Mouse (Mus musculus) left cerebral cortex, postnatal 25 days (tissue): ENCODE data around the gene Plcl1. TPM values are rescaled to one million over a fixed set of nuclear protein-coding genes. Genes with fewer than 3 reads are reported as not detected.

ENCODE experiments used
- DNase-seq, 2 experiments: peaks; one replicate each; pipeline ENCODE4 v3.0.0; 2022; ENCODE audit warnings: low spot score in 2 of 2, mixed read lengths in 1 of 2
- intact Hi-C: fragments of 180-260 bp; cut with DNase I; formaldehyde crosslinking; loops from one replicate; pipeline ENCODE4 v1.15.1; 2025
- total RNA-seq, 2 experiments: library from RNA; stranded (reverse); gene quantifications; 2 replicates each; pipeline ENCODE4 v1.2.3; 2021

The Plcl1 gene
- total RNA-seq, 2 experiments from 2014 or later: 23.1 to 25.4 TPM

DNA sequence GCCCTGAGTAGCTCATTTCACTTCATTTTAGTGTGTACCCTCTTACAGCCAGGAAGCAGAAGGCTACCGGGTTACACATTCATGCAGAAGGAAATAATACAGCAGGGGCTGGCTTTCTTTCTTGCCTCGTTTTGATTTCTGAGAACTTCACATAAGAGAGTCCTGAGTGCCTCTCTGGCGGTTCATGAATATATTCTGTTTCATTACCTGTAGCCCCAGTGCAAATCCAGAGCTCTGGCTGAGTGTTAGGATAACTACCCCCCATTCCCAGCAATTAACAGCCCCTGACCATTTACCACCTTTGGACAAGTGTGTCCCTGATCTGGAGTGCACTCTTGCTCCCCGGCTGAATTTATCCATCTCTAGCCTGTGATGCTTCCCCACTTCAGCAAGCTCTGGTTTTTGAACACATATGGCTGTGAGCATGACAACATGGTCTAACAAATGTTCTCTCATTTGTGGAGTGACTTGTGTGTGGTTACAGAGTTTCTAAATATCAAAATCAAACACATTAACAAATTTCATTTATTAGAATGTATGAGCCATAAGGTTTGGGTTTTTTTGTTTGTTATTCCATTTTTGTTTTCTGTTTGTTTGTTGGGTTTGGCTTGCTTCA lies 263.0 kb downstream of the Plcl1 start:
- DNase-seq: no peak
- intact Hi-C loops: loop anchor here (5.0 kb wide), 2 partner anchors 64 to 261 kb away; partner anchors contain the start of gene Plcl1

- intact Hi-C loops: no loop called here
- no peak for DNase-seq
Measured at GRCm38 (mm10) chr1:55682676-55683075, 277.0 kb downstream of the Plcl1 start.

GRCm38 (mm10) chr1:55686261-55686660 lies 280.5 kb downstream of the Plcl1 start:
- DNase-seq: no peak
- intact Hi-C loops: no loop called here

DNA sequence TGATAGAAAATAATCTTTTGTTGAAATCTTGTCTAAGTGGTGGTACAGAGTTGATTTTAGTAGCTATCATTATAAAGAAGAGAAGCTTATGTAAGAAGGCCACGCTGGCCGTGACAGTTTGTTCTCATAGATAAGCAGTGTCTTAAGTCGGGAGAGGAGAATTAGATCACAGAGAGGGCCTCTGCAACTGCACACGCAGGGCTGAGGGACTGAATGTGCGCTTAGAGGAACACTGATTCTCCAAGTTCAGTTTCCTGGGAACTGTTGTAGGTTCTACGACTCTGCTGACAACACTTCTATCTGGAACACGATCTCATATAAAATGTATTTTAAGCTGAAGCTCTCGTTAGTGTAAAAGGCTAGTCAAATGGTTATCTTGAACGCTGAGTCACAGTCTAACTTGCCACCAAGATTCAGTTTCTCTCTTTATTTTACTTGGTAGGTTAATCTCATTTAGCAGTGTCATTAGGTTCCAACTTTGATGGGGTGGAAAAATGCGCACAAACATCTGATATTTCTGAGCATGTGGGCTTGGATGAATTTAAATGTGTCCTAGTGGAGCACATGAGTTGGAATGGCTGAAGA lies 288.0 kb downstream of the Plcl1 start:
- intact Hi-C loops: no loop called here

GRCm38 (mm10) chr1:55696206-55696605 lies 290.5 kb downstream of the Plcl1 start:
- intact Hi-C loops: no loop called here
- no peak for DNase-seq

More for the DNA sequence above, 288.0 kb downstream of the Plcl1 start:
- peak in 1 of 2 experiments; percentile 17 for DNase-seq

DNA sequence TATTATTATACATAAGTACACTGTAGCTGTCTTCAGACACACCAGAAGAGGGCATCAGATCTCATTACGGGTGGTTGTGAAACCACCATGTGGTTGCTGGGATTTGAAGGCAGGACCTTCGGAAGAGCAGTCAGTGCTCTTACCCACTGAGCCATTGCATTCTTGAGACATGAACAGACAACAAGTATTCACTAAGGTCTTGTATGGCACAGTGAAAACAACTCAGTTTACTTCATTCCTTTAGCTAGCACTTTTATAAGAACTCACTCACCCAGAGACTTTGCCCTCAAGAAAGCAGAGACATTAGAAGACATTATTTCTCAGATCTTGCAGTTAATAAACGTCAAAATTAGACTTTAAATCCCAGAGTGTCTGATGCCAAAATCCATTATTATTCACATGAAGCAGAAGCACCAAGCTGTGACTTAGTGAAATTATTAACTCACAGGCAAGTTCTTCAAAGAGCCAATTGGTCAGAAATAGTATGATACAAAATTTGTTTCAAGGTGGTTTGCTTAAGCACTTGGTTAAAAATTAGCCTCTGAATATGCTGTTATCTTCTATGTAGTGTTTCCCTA lies 293.8 kb downstream of the Plcl1 start:
- DNase-seq: no peak
- intact Hi-C loops: no loop called here

DNA sequence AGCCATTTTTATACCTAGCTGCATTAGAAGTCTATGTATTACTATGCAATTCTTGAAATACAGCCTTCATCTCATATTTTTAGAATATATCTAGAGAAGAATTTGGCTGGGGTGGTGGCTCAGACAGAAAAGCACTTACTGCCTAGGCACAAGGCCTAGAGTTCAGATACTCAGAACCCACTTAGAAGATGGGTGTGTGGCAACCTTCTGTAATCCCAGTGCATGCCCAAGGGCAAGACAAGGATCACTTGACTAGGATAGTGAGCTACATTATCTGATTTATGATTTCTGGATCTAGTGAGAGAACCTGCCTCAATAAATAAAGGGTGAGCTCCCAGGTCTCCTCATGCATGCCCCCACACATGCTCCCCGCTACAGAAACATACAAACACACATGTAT lies 294.3 kb downstream of the Plcl1 start:
- no peak for DNase-seq
- intact Hi-C loops: no loop called here

DNA sequence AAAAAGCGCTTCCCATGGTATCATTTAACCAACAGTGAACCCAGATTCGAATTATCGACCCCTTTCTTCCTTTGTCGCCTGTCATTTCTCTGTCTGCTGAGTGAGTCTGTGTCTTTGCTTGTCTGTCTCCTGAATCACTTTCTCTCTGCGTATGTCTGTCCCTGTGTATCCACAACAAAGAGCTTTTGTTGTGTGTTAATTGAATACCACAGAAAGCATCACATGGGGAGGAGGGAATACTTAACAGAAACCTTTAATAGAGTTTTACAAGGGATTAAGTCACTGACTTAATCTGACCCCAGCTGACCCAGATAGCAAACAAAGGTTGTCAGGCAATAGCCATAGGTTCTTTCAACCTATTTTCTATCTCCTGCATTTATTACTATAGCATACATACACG lies 295.0 kb downstream of the Plcl1 start:
- intact Hi-C loops: no loop called here
- no peak for DNase-seq

- intact Hi-C loops: no loop called here
- DNase-seq: no peak
Measured at GRCm38 (mm10) chr1:55701601-55702000, 295.9 kb downstream of the Plcl1 start.

DNA sequence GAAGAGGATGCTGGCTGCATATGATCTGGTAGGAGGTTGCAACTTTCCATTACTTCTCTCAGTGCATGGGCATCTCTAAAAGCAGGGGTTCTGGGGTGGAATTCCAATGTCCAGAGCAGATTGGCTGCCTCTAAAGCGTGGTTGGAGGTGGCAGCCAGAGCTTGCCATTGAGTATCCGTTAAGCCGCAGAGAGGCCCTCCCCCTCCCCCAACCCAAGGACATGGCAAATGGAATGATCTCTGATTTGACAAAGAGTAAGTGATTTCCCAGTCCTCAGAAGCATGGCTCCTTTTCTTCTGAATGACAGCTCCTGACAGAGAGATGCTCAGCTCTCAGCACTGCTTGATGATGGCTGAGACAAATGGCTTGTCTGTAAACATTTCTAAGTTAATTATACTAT lies 296.4 kb downstream of the Plcl1 start:
- DNase-seq: no peak
- intact Hi-C loops: no loop called here

DNA sequence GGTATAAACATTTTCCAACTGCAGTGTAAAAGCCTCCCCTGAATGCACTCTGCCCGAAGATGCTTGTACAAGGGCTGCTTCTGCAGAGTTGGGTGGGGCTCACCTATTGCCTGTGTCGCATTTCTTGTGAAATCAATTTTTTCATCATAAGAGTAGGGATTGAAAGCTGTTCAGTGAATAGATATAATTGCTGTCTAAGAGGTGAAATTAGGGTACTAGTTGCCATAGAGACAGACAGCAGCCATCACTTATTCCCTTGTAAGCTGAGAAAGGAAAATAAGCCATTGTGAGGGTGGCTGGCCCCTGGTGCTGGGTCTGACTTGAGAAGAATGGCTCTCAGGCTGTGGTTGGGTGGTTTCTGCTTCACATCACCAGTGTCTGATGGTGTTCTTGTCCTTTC lies 299.0 kb downstream of the Plcl1 start:
- DNase-seq: no peak
- intact Hi-C loops: no loop called here

DNA sequence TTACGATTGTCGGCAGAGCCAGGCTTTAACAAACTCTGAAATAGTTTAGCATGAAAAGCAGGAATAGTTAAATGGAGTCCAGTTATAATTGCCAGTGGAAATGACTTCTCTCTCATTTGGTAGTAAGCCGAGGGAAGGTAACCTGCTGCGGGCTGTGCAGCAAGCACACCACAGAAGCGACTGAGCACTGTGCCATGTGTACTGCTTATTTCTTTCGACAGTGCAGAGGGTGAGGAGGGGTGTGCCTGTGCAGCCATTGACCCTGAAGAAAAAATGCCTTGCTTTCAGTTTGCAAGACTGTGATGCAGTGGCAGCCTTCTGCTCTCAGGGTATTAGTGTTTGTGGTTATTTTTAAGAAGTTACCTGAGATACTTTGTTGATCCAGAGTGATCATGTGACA lies 299.5 kb downstream of the Plcl1 start:
- no peak for DNase-seq
- intact Hi-C loops: no loop called here

- intact Hi-C loops: no loop called here
- DNase-seq: no peak
Measured at GRCm38 (mm10) chr1:55705756-55706155, 300.0 kb downstream of the Plcl1 start.

DNA sequence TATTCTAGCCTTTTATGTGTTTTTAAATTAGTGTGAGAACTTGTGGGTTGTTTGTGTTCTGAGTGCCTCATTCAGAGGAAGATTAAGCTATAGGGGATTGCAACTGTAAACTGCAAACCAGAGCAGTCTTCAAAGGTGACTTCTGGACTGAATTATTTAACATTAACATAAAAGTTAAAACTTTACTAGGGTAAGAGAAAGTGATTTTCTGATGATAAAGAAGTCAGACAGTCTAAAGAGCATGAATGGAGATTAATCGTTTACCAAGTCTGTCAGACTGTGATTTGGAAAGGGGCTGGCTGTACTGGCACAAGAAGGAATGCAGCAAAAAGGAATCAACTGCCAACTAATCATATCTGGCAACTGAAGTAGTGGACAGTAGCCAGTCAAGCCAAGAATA lies 301.2 kb downstream of the Plcl1 start:
- DNase-seq: no peak
- intact Hi-C loops: no loop called here

GRCm38 (mm10) chr1:55717283-55717803 lies 311.6 kb downstream of the Plcl1 start:
- DNase-seq: no peak
- intact Hi-C loops: no loop called here

DNA sequence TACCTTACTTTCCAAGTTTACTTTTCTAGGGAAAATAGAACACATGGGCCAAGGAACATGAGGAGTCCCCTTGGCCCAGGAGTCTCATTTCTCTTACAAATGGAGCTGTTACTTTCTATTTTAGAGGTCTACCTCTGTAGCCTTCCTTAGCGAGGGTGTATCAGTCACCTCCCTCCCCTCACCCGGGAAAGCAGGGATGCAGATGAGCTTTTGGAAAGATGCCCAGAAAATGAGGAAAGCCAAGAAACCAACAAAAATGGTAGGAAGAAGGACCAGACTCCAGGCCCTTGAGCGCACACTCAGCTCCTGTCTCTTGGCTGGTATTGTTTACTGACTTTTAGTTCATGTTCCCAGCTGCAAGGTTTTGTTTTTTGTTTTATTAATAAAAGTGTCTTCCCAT lies 319.7 kb downstream of the Plcl1 start:
- intact Hi-C loops: no loop called here
- DNase-seq: no peak

GRCm38 (mm10) chr1:55729332-55729731 lies 323.6 kb downstream of the Plcl1 start:
- DNase-seq: no peak
- intact Hi-C loops: no loop called here

DNA sequence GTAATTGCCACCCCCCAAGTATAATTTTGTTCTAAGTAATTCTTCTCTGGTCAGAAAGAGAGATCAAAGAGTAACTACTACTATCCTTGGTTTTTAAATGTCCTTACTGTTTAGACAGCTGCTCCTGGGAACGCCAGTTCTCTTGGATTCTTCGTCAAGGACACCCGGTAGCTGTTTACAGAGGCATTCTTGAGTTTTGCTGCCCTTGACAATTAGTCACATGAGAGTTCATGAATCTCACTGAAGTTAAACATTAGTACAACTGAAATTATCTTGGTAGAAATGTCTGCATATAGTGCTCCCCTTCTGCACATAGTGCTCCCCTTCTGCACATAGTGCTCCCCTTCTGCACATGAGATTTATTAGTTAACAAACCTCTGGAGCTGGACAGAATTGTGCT lies 327.2 kb downstream of the Plcl1 start:
- intact Hi-C loops: loop anchor here (5.0 kb wide), 1 partner anchor 66 kb away; no protein-coding TSS in a partner anchor
- no peak for DNase-seq

- intact Hi-C loops: loop anchor here (1.0 kb wide), 1 partner anchor 332 kb away; no protein-coding TSS in a partner anchor
- peak; percentile 60 to 85 for DNase-seq
Measured at GRCm38 (mm10) chr1:55736054-55736740, 330.5 kb downstream of the Plcl1 start.

GRCm38 (mm10) chr1:55736762-55737288 lies 331.1 kb downstream of the Plcl1 start:
- intact Hi-C loops: loop anchor here (1.0 kb wide), 1 partner anchor 333 kb away; no protein-coding TSS in a partner anchor

More at GRCm38 (mm10) chr1:55736762-55737288, 331.1 kb downstream of the Plcl1 start:
- DNase-seq: no peak
